Mouse (Mus musculus): ENCODE results near the gene Prtn3. TPM values are rescaled to one million over a fixed set of nuclear protein-coding genes. Genes with fewer than 3 reads are reported as not detected.

The Prtn3 gene
- polyA plus RNA-seq, 1 experiment from 2014 or later: 10.9 TPM

DNA sequence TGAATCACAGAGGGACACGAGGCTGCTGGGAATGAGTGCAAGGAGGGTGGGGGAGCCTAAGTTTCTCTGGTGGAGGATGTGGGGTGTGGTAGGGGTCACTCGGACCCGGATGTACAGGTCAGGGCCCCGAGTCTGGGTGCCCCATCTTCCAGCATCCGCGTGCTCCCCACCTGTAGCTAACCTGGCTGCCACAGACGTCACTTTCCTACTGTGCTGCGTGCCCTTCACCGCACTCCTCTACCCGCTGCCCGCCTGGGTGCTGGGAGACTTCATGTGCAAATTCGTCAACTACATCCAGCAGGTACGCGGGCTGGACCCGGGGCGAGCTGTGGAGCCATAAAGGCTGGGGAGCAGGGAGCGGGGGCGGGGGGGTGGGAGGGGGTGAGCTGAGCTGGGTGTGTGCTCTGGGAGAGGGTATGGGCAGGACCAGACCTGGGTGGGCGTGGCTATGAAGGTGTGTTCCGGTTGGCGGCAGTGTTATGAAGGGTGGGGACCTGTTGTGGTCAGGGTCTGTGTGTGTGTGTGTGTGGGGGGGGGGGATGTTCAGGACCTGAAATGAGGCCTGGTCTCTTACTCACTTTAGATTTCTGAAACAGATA lies 45.1 kb downstream of the Prtn3 start:
- ATAC-seq (replicated peaks; ENCODE audit: insufficient number of reproducible peaks, low FRiP score, low TSS enrichment, low read depth): no peak
- H3K27me3 ChIP-seq (ENCODE audit: control insufficient read depth, insufficient read depth, low read length): peaks cover 61% of the 10 kb centered on the region
- H3K9me3 ChIP-seq (replicated peaks; ENCODE audit: control insufficient read depth, low read length): no peaks in the 10 kb centered on the region
- peak overlapping the region; percentile 23; the same call in 1 of the 2 replicates for H3K4me2 ChIP-seq (ENCODE audit: low read depth, low read length)
- H3K27ac ChIP-seq (replicated peaks; ENCODE audit: low read depth, low read length): no peak overlapping the region
- WGBS: 6% methylated on average over 20 of the region's 21 CpGs
- peaks cover 8% of the 10 kb centered on the region; the same call in 1 of the 2 replicates for H3K4me1 ChIP-seq (ENCODE audit: control insufficient read depth, insufficient read depth, low read length)
- H3K36me3 ChIP-seq (replicated peaks; ENCODE audit: control insufficient read depth, insufficient read depth, low read depth, low read length): no peaks in the 10 kb centered on the region
- no peak for DNase-seq (ENCODE audit: low spot score)
- peak overlapping the region; percentile 10; the same call in 1 of the 2 replicates for H3K4me3 ChIP-seq (ENCODE audit: low read depth, low read length)
- no peak overlapping the region for H3K9ac ChIP-seq (replicated peaks; ENCODE audit: low read length)

DNA sequence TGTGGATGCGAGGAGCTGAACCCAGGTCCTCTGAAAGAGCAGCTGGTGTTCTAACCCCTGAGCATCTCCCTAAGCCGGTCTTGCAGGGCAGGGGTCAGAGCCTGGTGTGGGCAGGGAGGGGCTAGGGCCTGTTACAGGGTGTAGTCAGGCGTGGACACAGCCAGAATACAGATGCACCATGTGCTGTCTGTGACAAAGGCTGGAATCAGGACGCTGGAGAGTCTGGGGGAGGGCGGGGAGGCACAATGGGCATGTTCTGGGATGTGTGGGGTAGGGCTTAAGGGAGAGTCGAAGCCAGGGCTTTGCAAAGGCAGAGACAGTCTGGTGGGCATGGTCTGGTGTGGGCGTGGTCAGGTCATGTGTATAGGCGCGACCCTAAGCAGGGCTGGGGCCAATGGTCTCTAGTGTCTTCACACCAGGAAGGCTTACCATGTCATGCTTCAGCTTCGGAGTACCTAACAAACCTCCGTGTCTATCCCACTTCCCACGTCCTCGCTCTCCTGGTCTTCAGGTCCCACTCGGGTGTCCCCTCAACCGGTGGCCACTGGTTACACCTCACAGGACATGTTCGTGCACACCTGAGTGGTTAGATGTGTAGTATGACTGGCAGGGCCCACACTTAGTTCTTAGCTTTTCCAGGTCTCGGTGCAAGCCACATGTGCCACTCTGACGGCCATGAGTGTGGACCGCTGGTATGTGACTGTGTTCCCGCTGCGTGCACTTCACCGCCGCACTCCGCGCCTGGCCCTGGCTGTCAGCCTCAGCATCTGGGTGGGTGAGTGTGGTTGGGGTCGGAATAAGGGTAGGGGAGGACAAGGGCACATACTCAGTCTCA lies 46.0 kb downstream of the Prtn3 start:
- Histone ChIP-seq H3K27ac (replicated peaks; ENCODE audit: low read depth, low read length) (no peak overlapping the region), H3K4me2 (ENCODE audit: low read depth, low read length) (peak overlapping the region; percentile 29), H3K9me3 (replicated peaks; ENCODE audit: control insufficient read depth, low read length) (no peaks in the 10 kb centered on the region), H3K4me3 (ENCODE audit: low read depth, low read length) (no peak overlapping the region), H3K27me3 (ENCODE audit: control insufficient read depth, insufficient read depth, low read length) (peaks cover 61% of the 10 kb centered on the region), H3K4me1 (ENCODE audit: control insufficient read depth, insufficient read depth, low read length) (peaks cover 8% of the 10 kb centered on the region; the same call in 1 of the 2 replicates), H3K9ac (replicated peaks; ENCODE audit: low read length) (no peak overlapping the region), H3K36me3 (replicated peaks; ENCODE audit: control insufficient read depth, insufficient read depth, low read depth, low read length) (no peaks in the 10 kb centered on the region)
- ATAC-seq (replicated peaks; ENCODE audit: insufficient number of reproducible peaks, low FRiP score, low TSS enrichment, low read depth) (no peak), DNase-seq (ENCODE audit: low spot score) (no peak)
- WGBS: 18% methylated on average over 26 of the region's 26 CpGs

DNA sequence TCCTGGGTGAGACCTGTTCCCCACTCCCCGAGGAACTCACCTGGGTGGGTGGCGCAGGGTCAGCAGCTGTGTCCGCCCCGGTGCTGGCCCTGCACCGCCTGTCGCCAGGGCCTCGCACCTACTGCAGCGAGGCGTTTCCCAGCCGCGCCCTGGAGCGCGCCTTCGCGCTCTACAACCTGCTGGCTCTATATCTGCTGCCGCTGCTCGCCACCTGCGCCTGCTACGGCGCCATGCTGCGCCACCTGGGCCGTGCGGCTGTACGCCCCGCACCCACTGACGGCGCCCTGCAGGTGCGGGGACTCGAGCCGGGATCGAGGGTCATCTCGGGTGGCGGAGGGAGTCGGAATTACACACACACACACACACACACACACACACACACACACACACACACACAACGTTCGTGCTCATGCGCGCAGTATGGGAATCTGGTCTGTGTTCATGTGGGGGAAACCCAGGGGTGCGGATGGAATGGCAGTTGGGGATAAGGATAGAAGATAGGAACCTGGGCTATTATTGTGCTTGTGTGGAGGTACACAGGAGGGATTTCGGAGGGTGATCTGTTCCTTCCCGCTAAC lies 46.8 kb downstream of the Prtn3 start, which contains the start of gene R3hdm4:
Gene R3hdm4 (minus strand): TSS at position 251 of the 578 bp plus-strand sequence.
- no peak for DNase-seq (ENCODE audit: low spot score)
- Histone ChIP-seq H3K4me1 (ENCODE audit: control insufficient read depth, insufficient read depth, low read length) (peaks cover 7% of the 10 kb centered on the region; the same call in 1 of the 2 replicates), H3K4me3 (ENCODE audit: low read depth, low read length) (peak within 1 kb of the TSS; percentile 19; the same call in 1 of the 2 replicates), H3K27ac (replicated peaks; ENCODE audit: low read depth, low read length) (no peak within 1 kb of the TSS), H3K4me2 (ENCODE audit: low read depth, low read length) (peak within 1 kb of the TSS; percentile 42), H3K36me3 (replicated peaks; ENCODE audit: control insufficient read depth, insufficient read depth, low read depth, low read length) (no peaks in the 10 kb centered on the region), H3K9ac (replicated peaks; ENCODE audit: low read length) (peak within 1 kb of the TSS; percentile 22), H3K27me3 (ENCODE audit: control insufficient read depth, insufficient read depth, low read length) (peaks cover 61% of the 10 kb centered on the region), H3K9me3 (replicated peaks; ENCODE audit: control insufficient read depth, low read length) (no peaks in the 10 kb centered on the region)
- no peak for ATAC-seq (replicated peaks; ENCODE audit: insufficient number of reproducible peaks, low FRiP score, low TSS enrichment, low read depth)
- 3% methylated on average over 40 of the region's 41 CpGs for WGBS

DNA sequence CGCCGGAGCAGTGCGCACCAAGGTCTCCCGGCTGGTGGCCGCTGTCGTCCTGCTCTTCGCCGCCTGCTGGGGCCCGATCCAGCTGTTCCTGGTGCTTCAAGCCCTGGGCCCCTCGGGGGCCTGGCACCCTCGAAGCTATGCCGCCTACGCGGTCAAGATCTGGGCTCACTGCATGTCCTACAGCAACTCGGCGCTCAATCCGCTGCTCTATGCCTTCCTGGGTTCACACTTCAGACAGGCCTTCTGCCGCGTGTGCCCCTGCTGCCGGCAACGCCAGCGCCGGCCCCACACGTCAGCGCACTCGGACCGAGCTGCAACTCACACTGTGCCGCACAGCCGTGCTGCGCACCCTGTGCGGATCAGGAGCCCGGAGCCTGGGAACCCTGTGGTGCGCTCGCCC lies 47.3 kb downstream of the Prtn3 start:
- Histone ChIP-seq H3K9me3 (replicated peaks; ENCODE audit: control insufficient read depth, low read length) (no peaks in the 10 kb centered on the region), H3K36me3 (replicated peaks; ENCODE audit: control insufficient read depth, insufficient read depth, low read depth, low read length) (no peaks in the 10 kb centered on the region), H3K4me2 (ENCODE audit: low read depth, low read length) (peak overlapping the region; percentile 42), H3K9ac (replicated peaks; ENCODE audit: low read length) (peak overlapping the region; percentile 10), H3K4me3 (ENCODE audit: low read depth, low read length) (peak overlapping the region; percentile 19; the same call in 1 of the 2 replicates), H3K27me3 (ENCODE audit: control insufficient read depth, insufficient read depth, low read length) (peaks cover 61% of the 10 kb centered on the region), H3K4me1 (ENCODE audit: control insufficient read depth, insufficient read depth, low read length) (peaks cover 7% of the 10 kb centered on the region; the same call in 1 of the 2 replicates), H3K27ac (replicated peaks; ENCODE audit: low read depth, low read length) (no peak overlapping the region)
- DNase-seq (ENCODE audit: low spot score) (no peak), ATAC-seq (replicated peaks; ENCODE audit: insufficient number of reproducible peaks, low FRiP score, low TSS enrichment, low read depth) (no peak)
- WGBS: under 1% methylated on average over 34 of the region's 34 CpGs

DNA sequence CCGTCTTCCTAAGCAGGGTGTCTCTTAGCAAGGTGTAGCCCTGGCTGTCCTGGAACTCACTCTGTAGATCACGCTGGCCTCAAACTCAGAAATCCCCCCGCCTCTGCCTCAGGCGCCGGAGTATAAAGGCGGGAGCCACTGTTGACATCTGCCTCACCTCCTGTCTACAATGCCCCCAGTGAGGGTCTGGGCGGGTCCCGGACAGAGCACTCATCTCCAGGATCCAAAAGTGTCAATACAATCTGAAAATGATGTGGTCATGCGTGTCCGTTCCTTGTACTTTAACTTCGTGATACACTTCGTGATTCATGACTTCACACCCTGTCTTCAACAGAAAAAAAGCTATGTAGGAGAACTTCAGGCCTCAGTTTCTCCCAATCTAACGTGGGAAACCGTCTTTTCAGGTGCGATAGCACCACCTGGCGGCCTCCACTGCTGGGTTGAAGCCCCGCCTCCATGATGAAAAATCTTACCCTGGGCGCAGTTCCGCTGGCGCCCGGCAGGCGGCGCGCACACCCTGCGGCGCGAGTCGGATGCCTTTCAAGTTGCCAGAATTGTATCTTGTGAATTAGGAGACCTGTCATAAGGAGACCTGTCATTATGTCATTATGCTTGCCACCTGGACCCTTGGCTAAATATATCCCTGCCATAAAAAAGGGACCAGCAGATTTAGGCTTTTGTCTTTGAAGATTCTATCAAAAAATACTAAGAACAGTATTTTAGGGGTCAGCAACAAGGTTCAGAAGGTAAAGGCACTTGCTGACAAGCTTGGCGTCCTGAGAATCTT lies 50.9 kb downstream of the Prtn3 start:
- peak; percentile 90 for DNase-seq (ENCODE audit: low spot score)
- 14% methylated on average over 29 of the region's 29 CpGs for WGBS
- Histone ChIP-seq H3K27me3 (ENCODE audit: control insufficient read depth, insufficient read depth, low read length) (peaks cover 32% of the 10 kb centered on the region), H3K4me3 (ENCODE audit: low read depth, low read length) (no peak overlapping the region), H3K4me2 (ENCODE audit: low read depth, low read length) (peak overlapping the region; percentile 20; the same call in 1 of the 2 replicates), H3K27ac (replicated peaks; ENCODE audit: low read depth, low read length) (no peak overlapping the region), H3K36me3 (replicated peaks; ENCODE audit: control insufficient read depth, insufficient read depth, low read depth, low read length) (no peaks in the 10 kb centered on the region), H3K9me3 (replicated peaks; ENCODE audit: control insufficient read depth, low read length) (no peaks in the 10 kb centered on the region), H3K9ac (replicated peaks; ENCODE audit: low read length) (no peak overlapping the region), H3K4me1 (ENCODE audit: control insufficient read depth, insufficient read depth, low read length) (peaks cover 7% of the 10 kb centered on the region; the same call in 1 of the 2 replicates)
- no peak for ATAC-seq (replicated peaks; ENCODE audit: insufficient number of reproducible peaks, low FRiP score, low TSS enrichment, low read depth)

DNA sequence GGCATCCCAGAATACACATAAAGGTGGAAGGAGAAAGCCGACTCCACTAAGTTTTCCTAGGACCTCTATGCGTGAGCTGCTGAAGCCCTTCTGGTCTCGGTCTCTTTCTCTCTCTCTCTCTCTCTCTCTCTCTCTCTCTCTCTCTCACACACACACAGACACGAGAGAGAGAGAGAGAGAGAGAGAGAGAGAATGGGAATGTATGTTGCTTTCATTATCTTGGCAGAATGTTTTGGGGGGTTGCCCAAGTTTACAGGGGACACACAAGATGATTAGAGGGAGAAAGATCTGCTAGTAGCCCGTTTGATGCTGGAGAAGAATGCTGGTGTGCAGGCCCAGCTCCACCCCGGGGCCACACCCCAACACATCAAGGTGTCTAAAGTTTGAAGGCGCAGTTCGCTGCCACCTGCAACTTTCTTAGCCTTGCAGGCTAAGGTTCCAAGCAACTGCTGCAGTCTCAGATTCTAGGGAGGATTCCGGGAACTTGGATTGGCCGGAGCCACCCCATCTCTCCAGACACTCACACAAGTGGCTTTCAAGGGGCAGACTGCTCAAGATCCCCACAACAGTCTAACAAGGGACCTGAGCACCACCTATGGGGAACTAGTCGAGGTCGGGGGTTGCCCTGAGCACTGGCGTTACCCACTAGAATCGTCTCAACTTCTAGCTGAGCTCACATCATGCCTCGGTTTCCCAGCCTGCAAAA lies 51.7 kb downstream of the Prtn3 start:
- no peaks in the 10 kb centered on the region; the same call in 1 of the 2 replicates for H3K36me3 ChIP-seq (replicated peaks; ENCODE audit: control insufficient read depth, insufficient read depth, low read depth, low read length)
- WGBS: 12% methylated on average over 15 of the region's 15 CpGs
- peak overlapping the region; percentile 84; the same call in 1 of the 2 replicates for H3K9ac ChIP-seq (replicated peaks; ENCODE audit: low read length)
- 0 out of 2 replicates have a peak overlapping the region, but pooled peaks have one; percentile 84 for H3K27ac ChIP-seq (replicated peaks; ENCODE audit: low read depth, low read length)
- H3K4me1 ChIP-seq (ENCODE audit: control insufficient read depth, insufficient read depth, low read length): peaks cover 7% of the 10 kb centered on the region; the same call in 1 of the 2 replicates
- no peak for ATAC-seq (replicated peaks; ENCODE audit: insufficient number of reproducible peaks, low FRiP score, low TSS enrichment, low read depth)
- peak overlapping the region; percentile 74 for H3K4me2 ChIP-seq (ENCODE audit: low read depth, low read length)
- no peaks in the 10 kb centered on the region for H3K9me3 ChIP-seq (replicated peaks; ENCODE audit: control insufficient read depth, low read length)
- DNase-seq (ENCODE audit: low spot score): no peak
- peaks cover 25% of the 10 kb centered on the region for H3K27me3 ChIP-seq (ENCODE audit: control insufficient read depth, insufficient read depth, low read length)
- H3K4me3 ChIP-seq (ENCODE audit: low read depth, low read length): peak overlapping the region; percentile 72
